Mouse (Mus musculus): ENCODE measurements around the gene Lime1.

Lime1 gene

DNA sequence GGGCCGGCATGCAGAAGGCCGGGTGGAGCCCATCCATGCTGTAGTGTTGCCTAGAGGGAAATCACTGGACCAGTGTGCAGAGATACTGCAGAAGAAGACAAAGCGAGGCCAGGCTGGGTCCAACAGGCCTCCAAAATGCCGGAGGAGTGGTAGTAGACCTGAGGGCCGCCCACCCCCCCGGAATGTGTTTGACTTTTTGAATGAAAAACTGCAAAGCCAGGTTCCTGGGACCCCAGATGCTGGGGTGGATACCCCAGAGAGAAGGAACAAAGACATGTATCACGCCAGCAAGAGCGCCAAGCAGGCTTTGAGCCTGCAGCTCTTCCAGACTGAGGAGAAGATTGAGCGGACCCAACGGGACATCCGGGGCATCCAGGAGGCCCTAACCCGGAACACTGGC is at the start of gene Lime1:
Lime1 (plus strand) TSS at position 301 of the 400 bp plus-strand sequence.
- in situ Hi-C loops (cut with MboI, MseI): loop anchor here (25.0 kb wide), 1 partner anchor 208 kb away; the partner anchor contains the start of genes Prpf6, Samd10, Uckl1 and Zfp512b

- in situ Hi-C loops (cut with MboI, MseI): no loop called here
These were observed 47.3 kb upstream of the Lime1 start for GRCm38 (mm10) chr2:181332542-181332941.

DNA sequence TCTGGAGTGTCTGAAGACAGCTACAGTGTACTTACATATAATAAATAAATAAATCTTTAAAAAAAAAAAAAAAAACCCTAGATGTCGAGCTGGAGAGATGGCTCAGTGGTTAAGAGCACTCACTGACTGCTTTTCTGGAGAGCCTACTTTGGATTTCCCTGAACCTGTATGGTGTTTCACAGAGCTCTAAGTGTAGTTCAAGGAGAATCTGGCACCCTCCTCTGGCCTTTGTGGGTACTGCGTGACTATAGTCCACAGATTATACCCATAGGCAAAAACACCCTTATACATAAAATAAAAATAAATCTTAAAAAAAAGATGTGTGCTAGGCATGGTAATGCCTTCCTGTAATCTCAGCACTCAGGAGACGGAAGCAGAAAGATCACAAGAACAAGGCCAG is 45.9 kb upstream of the Lime1 start:
- in situ Hi-C loops (cut with MboI, MseI): no loop called here

DNA sequence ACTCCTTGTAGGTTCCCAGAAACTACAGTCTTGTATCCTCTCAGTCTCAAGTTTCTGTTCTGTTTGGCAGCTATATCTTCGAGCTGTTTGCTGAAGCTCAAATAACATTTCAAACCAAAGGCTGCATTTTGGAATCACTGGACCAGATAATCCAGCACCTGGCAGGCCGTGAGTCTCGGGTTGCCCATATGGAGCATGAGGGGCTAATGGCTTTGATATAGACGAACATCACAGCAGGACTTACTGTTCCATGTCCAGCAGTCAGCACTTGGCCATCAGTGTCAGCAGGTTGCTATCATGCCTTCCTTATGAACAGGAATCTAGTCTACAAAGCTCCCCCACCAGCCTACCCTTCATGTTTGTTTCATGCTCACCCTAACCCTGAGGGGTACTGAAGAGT is 39.5 kb upstream of the Lime1 start:
- in situ Hi-C loops (cut with MboI, MseI): loop anchor here (10.0 kb wide), 1 partner anchor 856 kb away; no protein-coding TSS in a partner anchor

DNA sequence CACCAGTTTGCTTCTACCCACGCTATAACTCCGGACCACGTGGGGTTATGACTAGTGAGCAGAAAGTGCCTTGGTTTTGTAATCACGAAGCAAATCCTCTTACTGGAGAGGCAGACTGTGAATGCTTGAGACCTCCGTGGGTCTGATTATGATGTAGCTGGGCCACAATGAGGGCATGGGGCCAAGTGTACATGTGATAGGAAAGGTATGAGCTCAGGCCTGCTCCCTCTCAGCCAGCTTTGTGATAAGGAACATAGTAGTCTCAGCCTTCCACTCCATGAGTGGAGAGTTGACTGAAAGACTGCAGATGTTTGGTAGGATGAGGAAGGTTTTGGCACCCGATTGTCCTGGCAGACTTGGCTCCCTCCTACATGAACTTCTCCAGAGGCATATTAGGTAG is 37.1 kb upstream of the Lime1 start:
- in situ Hi-C loops (cut with MboI, MseI): loop anchor here (10.0 kb wide), 1 partner anchor 858 kb away; no protein-coding TSS in a partner anchor

DNA sequence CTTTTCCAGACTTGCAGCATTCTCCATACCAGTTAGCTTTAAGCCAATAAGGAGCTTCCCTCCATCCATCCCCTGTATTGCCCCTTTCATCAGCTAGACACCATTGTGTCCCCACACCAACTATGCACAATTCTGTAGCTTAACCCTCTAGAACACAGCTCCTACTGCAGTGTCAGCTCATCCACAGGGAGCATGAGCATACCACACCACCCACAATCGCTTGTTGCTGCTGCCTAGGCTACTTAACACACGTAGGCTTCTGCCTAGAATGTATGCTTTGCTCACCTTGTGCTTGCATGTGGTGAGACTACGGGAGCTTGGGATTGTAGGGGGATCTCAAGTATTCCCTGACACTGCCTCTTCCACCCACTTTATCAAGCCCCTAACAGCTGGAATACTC is 23.1 kb upstream of the Lime1 start:
- in situ Hi-C loops (cut with MboI, MseI): no loop called here

DNA sequence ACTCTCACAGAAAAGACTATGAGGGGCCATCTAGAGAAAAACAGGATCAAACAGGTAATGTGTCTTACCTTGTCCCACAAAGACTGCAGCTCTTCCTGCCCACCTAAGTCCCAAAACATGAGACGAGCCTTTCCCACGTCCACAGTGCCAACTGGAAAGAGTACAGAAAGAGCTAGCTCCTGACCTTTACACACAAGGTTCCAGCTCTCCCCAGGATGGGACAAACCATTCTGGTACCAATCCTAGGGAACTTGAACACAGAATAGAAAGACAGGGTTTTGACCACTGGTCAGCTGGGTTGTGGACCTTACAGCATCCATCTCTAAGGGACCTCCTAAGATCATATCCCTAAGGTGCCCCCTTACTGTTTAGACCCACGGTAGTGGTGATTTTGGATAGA is 15.9 kb upstream of the Lime1 start:
- in situ Hi-C loops (cut with MboI, MseI): no loop called here

DNA sequence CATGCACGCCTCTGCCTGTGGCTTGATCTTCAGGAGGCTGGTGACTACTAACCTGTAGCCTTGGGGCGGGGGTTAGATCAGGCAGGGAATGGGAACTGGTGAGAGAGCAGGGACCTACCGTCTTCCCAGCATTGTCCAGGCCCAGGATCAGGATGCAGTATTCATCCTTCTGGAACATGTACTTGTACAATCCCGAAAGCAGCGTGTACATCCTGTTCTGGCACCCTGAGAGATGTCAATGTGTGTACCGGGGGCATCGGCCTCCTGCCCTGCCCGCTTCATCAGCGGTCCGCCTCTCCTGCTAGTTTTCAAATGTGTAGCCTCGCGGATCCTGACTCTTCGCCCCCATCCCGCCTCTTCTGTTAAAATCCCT is 15.4 kb upstream of the Lime1 start:
- in situ Hi-C loops (cut with MboI, MseI): no loop called here

GRCm38 (mm10) chr2:181364860-181365596 is 14.8 kb upstream of the Lime1 start, which contains the start of the genes Zgpat and Arfrp1:
TSS of gene Zgpat (plus strand) at chr2:181364928.
TSS of gene Arfrp1 (minus strand) at chr2:181365404.
- in situ Hi-C loops (cut with MboI, MseI): no loop called here

GRCm38 (mm10) chr2:181365655-181366075 is 14.2 kb upstream of the Lime1 start:
- in situ Hi-C loops (cut with MboI, MseI): no loop called here

DNA sequence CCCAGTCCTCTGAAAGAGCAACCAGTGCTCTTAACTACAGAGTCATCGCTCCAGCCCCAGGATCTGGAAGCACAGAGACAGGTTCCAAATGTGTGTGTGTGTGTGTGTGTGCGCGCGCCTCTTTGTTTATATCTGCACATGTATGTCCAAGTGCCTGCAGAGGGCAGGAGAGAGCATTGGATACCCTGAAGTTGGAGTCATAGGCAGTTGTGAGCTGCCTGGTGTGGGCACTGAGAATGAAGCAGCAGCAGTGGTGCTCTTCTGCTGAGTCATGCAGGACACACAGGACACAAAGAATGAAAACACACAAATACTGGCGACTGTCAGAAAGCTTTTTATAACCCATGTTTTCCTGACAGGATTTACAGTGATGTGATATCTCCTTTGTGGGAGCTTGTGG is 9.9 kb upstream of the Lime1 start:
- in situ Hi-C loops (cut with MboI, MseI): no loop called here

GRCm38 (mm10) chr2:181375787-181376186 is 4.1 kb upstream of the Lime1 start:
- in situ Hi-C loops (cut with MboI, MseI): loop anchor here (25.0 kb wide), 1 partner anchor 212 kb away; the partner anchor contains the start of genes Prpf6, Samd10, Uckl1 and Zfp512b

- in situ Hi-C loops (cut with MboI, MseI): loop anchor here (25.0 kb wide), 1 partner anchor 210 kb away; the partner anchor contains the start of genes Prpf6, Samd10, Uckl1 and Zfp512b
These were observed 2.6 kb upstream of the Lime1 start for GRCm38 (mm10) chr2:181377230-181377629.

- in situ Hi-C loops (cut with MboI, MseI): loop anchor here (25.0 kb wide), 1 partner anchor 209 kb away; the partner anchor contains the start of genes Prpf6, Samd10, Uckl1 and Zfp512b
These were observed 1.2 kb upstream of the Lime1 start for GRCm38 (mm10) chr2:181378701-181379100.

GRCm38 (mm10) chr2:181380251-181380650 is 373 bp downstream of the Lime1 start:
- in situ Hi-C loops (cut with MboI, MseI): loop anchor here (25.0 kb wide), 1 partner anchor 207 kb away; the partner anchor contains the start of genes Prpf6, Samd10, Uckl1 and Zfp512b

DNA sequence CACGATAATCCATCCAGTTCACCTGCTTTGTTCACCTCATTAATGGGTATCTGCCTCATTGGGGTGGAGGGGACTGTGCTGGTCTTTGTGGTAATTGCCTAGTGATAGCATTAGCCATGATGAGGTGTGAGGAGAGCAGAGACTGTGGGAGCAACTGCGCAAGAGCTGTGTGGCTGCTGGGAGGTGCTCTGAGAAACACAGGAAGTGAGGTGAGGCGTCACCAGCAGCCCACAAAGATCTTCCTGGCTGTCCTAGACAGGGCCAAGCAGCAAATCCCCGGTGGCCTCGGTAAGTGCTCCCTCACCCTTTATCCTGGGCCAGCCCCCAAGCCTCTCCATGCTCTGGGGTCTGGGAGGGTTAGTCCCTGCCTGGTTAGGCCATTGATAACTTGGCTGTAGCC is 1.2 kb downstream of the Lime1 start:
- in situ Hi-C loops (cut with MboI, MseI): loop anchor here (25.0 kb wide), 1 partner anchor 206 kb away; the partner anchor contains the start of genes Prpf6, Samd10, Uckl1 and Zfp512b

- in situ Hi-C loops (cut with MboI, MseI): loop anchor here (25.0 kb wide), 1 partner anchor 206 kb away; the partner anchor contains the start of genes Prpf6, Samd10, Uckl1 and Zfp512b
These were observed 1.9 kb downstream of the Lime1 start for GRCm38 (mm10) chr2:181381631-181382306.

DNA sequence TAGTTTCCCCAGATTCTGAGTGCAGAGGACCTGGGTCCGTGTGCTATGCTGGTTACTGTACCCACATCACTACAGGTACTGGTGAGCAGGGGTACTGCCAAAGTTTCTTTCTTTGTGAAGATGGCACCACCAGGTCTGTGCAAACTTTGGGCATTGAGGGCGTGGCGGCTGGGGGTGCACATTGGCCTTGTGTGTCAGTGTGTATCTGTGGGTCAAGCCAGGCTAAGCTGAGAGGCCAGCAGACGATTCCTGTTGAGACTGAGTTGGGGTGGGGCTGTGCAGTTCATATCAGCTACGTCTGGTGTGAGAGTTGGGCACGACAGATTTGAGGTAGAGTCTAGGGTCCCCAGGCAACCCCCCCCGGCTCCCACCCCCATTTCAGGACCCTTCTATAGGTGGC is 4.6 kb downstream of the Lime1 start:
- in situ Hi-C loops (cut with MboI, MseI): loop anchor here (25.0 kb wide), 1 partner anchor 203 kb away; the partner anchor contains the start of genes Prpf6, Samd10, Uckl1 and Zfp512b

- in situ Hi-C loops (cut with MboI, MseI): loop anchor here (25.0 kb wide), 1 partner anchor 202 kb away; the partner anchor contains the start of genes Prpf6, Samd10, Uckl1 and Zfp512b
These were observed 5.1 kb downstream of the Lime1 start for GRCm38 (mm10) chr2:181384919-181385391.

DNA sequence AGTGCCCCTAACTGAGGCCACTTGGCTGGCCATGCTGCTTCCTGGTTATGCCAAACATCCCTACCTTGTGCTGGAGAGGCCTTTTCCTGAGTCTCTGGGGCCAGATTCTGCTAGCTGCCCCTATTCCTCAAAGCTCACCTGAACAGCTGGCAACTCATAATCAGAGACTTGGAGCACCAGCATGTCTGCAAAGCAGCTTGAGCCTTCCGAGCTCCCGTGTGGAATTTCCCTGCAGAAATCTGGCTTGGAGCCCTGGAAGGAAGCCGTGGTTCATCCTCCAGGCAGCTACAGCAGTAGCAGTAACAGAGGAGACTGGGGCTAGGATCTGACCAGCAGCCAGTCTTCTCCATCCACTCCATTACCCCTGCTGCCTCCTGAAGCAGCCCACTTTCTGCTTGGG is 6.0 kb downstream of the Lime1 start:
- in situ Hi-C loops (cut with MboI, MseI): loop anchor here (25.0 kb wide), 1 partner anchor 201 kb away; the partner anchor contains the start of genes Prpf6, Samd10, Uckl1 and Zfp512b

DNA sequence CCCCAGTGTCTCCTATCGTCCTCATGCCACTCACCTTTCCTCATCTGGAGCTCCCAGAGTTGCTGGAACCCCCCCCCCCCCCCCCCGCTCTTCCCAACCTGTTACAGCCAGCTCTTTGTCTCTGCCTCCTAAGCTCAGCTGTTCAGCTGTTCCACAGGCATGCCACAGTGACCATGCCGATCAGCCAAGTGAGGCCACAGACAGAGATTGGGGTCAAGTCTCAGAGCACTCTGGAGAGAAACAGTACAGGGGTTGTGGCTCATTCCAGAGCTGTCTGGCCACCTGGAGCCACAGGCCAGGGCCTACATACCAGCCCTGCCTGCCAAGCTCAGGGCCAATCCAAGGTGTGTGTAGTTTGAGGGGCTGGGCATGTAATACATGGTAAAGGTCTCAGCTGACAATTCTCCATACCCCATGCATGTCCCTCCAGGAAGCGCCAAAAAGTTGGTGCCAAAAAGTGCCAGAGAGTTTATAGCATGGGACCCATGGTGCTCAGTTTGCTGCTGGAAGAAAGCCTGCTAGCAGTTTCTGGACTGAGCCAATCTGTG is 6.9 kb downstream of the Lime1 start:
- in situ Hi-C loops (cut with MboI, MseI): loop anchor here (25.0 kb wide), 1 partner anchor 201 kb away; the partner anchor contains the start of genes Prpf6, Samd10, Uckl1 and Zfp512b

All from T-helper 1 cell (primary cell).